Mouse (Mus musculus): ENCODE measurements around the gene Nop14. TPM values are rescaled to one million over a fixed set of nuclear protein-coding genes. Genes with fewer than 3 reads are reported as not detected.

Nop14 gene
- total and polyA plus RNA-seq, 2 experiments from 2014 or later: 14.9 to 23.3 TPM

- no peak overlapping the region for H3K4me3 ChIP-seq (ENCODE audit: low read depth, low read length)
- no peak overlapping the region for H3K4me2 ChIP-seq (ENCODE audit: low read depth)
- peaks cover 71% of the 10 kb centered on the region for H3K36me3 ChIP-seq (ENCODE audit: insufficient read depth)
- no peaks in the 10 kb centered on the region for H3K9me3 ChIP-seq (ENCODE audit: low read length)
- no peak for TF ChIP-seq CTCF (IDR thresholded peaks at IDR 0.05; ENCODE audit: low read depth)
- no peak for DNase-seq
- ATAC-seq: no peak
- no peaks in the 10 kb centered on the region for H3K27me3 ChIP-seq (ENCODE audit: insufficient read depth, low read length)
- no peak overlapping the region for H3K27ac ChIP-seq (ENCODE audit: low read depth, low read length)
- H3K4me1 ChIP-seq (ENCODE audit: insufficient read depth): peaks cover 8% of the 10 kb centered on the region; the same call in 1 of the 2 replicates
- no peak overlapping the region for H3K9ac ChIP-seq
- 65% methylated on average over 4 of the region's 4 CpGs for WGBS
These were observed 26.3 kb downstream of the Nop14 start for GRCm38 (mm10) chr5:34633641-34634040.

- no peak overlapping the region for H3K9ac ChIP-seq
- H3K4me3 ChIP-seq (ENCODE audit: low read depth, low read length): no peak overlapping the region
- ATAC-seq (no peak), DNase-seq (no peak)
- H3K27ac ChIP-seq (ENCODE audit: low read depth, low read length): no peak overlapping the region
- peaks cover 8% of the 10 kb centered on the region; the same call in 1 of the 2 replicates for H3K4me1 ChIP-seq (ENCODE audit: insufficient read depth)
- WGBS: 97% methylated on average over 2 of the region's 2 CpGs
- no peak overlapping the region for H3K4me2 ChIP-seq (ENCODE audit: low read depth)
- H3K27me3 ChIP-seq (ENCODE audit: insufficient read depth, low read length): no peaks in the 10 kb centered on the region
- H3K36me3 ChIP-seq (ENCODE audit: insufficient read depth): peaks cover 70% of the 10 kb centered on the region
- H3K9me3 ChIP-seq (ENCODE audit: low read length): no peaks in the 10 kb centered on the region
- no peak for TF ChIP-seq CTCF (IDR thresholded peaks at IDR 0.05; ENCODE audit: low read depth)
These were observed 27.0 kb downstream of the Nop14 start for GRCm38 (mm10) chr5:34632996-34633395.

- Histone ChIP-seq H3K4me3 (ENCODE audit: low read depth, low read length) (no peak overlapping the region), H3K9ac (no peak overlapping the region), H3K36me3 (ENCODE audit: insufficient read depth) (peaks cover 59% of the 10 kb centered on the region), H3K9me3 (ENCODE audit: low read length) (no peaks in the 10 kb centered on the region), H3K4me2 (ENCODE audit: low read depth) (no peak overlapping the region), H3K27ac (ENCODE audit: low read depth, low read length) (no peak overlapping the region), H3K4me1 (ENCODE audit: insufficient read depth) (no peaks in the 10 kb centered on the region), H3K27me3 (ENCODE audit: insufficient read depth, low read length) (no peaks in the 10 kb centered on the region)
- ATAC-seq: no peak
- DNase-seq: no peak
- 93% methylated on average over 4 of the region's 4 CpGs for WGBS
- TF ChIP-seq CTCF (IDR thresholded peaks at IDR 0.05; ENCODE audit: low read depth): no peak
These were observed 50.0 kb downstream of the Nop14 start for GRCm38 (mm10) chr5:34609966-34610365.

GRCm38 (mm10) chr5:34608226-34608625, 51.7 kb downstream of the Nop14 start:
- no peak for DNase-seq
- no peak for TF ChIP-seq CTCF (IDR thresholded peaks at IDR 0.05; ENCODE audit: low read depth)
- 74% methylated on average over 3 of the region's 3 CpGs for WGBS
- Histone ChIP-seq H3K4me2 (ENCODE audit: low read depth) (no peak overlapping the region), H3K9me3 (ENCODE audit: low read length) (no peaks in the 10 kb centered on the region), H3K4me1 (ENCODE audit: insufficient read depth) (no peaks in the 10 kb centered on the region), H3K27me3 (ENCODE audit: insufficient read depth, low read length) (no peaks in the 10 kb centered on the region), H3K27ac (ENCODE audit: low read depth, low read length) (no peak overlapping the region), H3K9ac (no peak overlapping the region), H3K36me3 (ENCODE audit: insufficient read depth) (peaks cover 46% of the 10 kb centered on the region), H3K4me3 (ENCODE audit: low read depth, low read length) (no peak overlapping the region)
- ATAC-seq: no peak

- Histone ChIP-seq H3K27ac (ENCODE audit: low read depth, low read length) (no peak overlapping the region), H3K27me3 (ENCODE audit: insufficient read depth, low read length) (no peaks in the 10 kb centered on the region), H3K4me2 (ENCODE audit: low read depth) (no peak overlapping the region), H3K9ac (no peak overlapping the region), H3K9me3 (ENCODE audit: low read length) (no peaks in the 10 kb centered on the region), H3K4me3 (ENCODE audit: low read depth, low read length) (no peak overlapping the region), H3K36me3 (ENCODE audit: insufficient read depth) (peaks cover 48% of the 10 kb centered on the region), H3K4me1 (ENCODE audit: insufficient read depth) (no peaks in the 10 kb centered on the region)
- WGBS: 78% methylated on average over 8 of the region's 8 CpGs
- TF ChIP-seq CTCF (IDR thresholded peaks at IDR 0.05; ENCODE audit: low read depth): no peak
- DNase-seq: no peak
- no peak for ATAC-seq
These were observed 52.7 kb downstream of the Nop14 start for GRCm38 (mm10) chr5:34607100-34607880.

- no peak for DNase-seq
- Histone ChIP-seq H3K4me3 (ENCODE audit: low read depth, low read length) (no peak overlapping the region), H3K27me3 (ENCODE audit: insufficient read depth, low read length) (no peaks in the 10 kb centered on the region), H3K27ac (ENCODE audit: low read depth, low read length) (no peak overlapping the region), H3K9ac (no peak overlapping the region), H3K4me2 (ENCODE audit: low read depth) (no peak overlapping the region), H3K36me3 (ENCODE audit: insufficient read depth) (peaks cover 45% of the 10 kb centered on the region), H3K4me1 (ENCODE audit: insufficient read depth) (no peaks in the 10 kb centered on the region), H3K9me3 (ENCODE audit: low read length) (no peaks in the 10 kb centered on the region)
- ATAC-seq: no peak
- no peak for TF ChIP-seq CTCF (IDR thresholded peaks at IDR 0.05; ENCODE audit: low read depth)
- 97% methylated on average over 5 of the region's 5 CpGs for WGBS
These were observed 55.4 kb downstream of the Nop14 start for GRCm38 (mm10) chr5:34604576-34604975.

- Histone ChIP-seq H3K36me3 (ENCODE audit: insufficient read depth) (no peaks in the 10 kb centered on the region), H3K4me2 (ENCODE audit: low read depth) (no peak overlapping the region), H3K9ac (no peak overlapping the region), H3K27me3 (ENCODE audit: insufficient read depth, low read length) (no peaks in the 10 kb centered on the region), H3K9me3 (ENCODE audit: low read length) (no peaks in the 10 kb centered on the region), H3K27ac (ENCODE audit: low read depth, low read length) (no peak overlapping the region), H3K4me3 (ENCODE audit: low read depth, low read length) (no peak overlapping the region), H3K4me1 (ENCODE audit: insufficient read depth) (no peaks in the 10 kb centered on the region; the same call in 1 of the 2 replicates)
- ATAC-seq: no peak
- TF ChIP-seq CTCF (IDR thresholded peaks at IDR 0.05; ENCODE audit: low read depth): no peak
- WGBS: 95% methylated on average over 9 of the region's 9 CpGs
- no peak for DNase-seq
These were observed 66.7 kb downstream of the Nop14 start for GRCm38 (mm10) chr5:34593202-34593727.

Measured in forebrain, postnatal 0 days (tissue).